Mouse (Mus musculus): ENCODE measurements around the gene Coro1b.

The Coro1b gene

DNA sequence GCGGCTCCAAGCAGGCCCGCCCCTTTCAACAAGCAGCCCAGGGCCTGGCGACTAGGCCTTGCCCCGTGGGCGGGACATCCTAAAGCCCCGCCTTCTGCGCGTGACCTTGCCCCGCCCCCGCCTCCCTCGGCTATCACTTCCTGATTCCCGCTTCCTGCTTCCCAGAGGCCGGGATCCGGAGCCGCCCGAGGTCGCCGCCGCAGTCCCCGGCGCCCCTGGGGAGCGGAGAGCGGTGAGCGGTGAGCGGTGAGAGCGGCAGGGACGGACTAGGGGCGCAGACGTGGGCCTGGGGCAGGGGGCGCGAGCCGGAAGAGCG is at the start of gene Coro1b:
Gene Coro1b, plus strand, starts transcription at position 129 of the 316 bp plus-strand sequence.
- peak; percentile 97 to 99 for DNase-seq (ENCODE audit: low spot score in 2 of 2)

DNA sequence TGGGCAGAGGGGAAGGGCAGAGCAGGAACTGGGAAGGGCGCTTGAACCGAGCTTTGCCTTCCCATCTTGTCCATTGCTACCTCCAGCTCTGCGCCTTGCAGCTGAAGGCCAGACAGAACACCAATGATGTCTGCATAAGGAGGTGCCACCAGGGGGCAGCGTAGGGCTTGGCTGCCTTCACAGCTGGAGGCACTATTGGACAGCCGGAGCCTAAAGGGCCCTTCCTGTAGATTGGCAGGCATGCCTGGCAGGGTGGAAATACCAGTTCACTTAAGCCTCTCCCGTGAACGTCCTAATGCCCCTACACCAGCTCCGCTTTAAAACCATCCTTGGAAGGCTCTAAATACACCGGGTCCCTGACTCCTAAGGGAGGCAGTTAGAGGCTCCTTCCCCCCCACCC is 49.4 kb upstream of the Coro1b start:
- DNase-seq (ENCODE audit: low spot score in 2 of 2), result peak; percentile 83 to 87

DNA sequence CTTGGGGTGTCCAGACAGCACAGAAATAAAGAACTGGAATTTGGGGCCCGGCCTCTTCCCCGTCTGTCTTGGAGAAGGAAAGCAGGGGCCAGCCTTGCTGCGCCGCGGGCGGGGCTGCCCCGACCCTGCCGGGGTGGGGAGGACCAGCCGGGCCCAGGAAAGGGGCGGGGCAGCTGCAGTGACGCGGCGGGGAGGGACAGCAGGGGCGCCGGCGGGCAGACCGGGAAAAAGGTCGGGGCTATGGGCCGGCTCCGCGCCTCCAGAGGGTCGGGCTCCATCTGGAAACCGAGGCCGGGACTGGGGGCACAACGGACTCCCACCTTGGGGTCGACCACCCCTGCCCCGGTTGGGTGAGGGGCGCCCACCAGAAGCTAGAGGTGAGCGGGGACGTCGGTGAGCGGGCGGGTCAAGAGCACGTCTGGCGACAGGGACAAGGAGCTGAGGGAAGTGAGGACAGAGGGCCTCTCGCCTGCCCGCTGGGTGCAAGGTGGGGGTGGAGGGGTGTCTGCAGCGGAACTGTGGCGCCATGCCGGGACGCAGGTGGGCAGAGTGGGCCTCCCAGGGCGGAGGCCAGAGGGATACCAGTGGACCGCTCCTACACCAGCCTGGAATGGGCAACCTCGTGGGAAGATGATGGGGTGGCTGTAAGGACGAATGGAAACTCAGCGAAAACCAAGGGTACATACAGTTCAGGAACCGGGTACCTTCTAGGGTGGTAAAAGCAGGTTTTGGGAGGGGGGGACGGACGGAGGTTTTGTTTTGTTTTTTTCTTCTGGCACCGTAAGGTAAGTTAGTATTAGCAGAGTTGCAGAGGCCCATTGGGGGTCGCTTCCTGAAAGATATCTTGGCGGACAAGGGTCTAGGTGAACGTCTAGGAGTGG is 48.3 kb upstream of the Coro1b start, which contains the start of gene Pitpnm1:
Gene Pitpnm1, plus strand, starts transcription at position 162 of the 881 bp plus-strand sequence.
- DNase-seq (ENCODE audit: low spot score in 2 of 2), result peak; percentile 73 to 75

DNA sequence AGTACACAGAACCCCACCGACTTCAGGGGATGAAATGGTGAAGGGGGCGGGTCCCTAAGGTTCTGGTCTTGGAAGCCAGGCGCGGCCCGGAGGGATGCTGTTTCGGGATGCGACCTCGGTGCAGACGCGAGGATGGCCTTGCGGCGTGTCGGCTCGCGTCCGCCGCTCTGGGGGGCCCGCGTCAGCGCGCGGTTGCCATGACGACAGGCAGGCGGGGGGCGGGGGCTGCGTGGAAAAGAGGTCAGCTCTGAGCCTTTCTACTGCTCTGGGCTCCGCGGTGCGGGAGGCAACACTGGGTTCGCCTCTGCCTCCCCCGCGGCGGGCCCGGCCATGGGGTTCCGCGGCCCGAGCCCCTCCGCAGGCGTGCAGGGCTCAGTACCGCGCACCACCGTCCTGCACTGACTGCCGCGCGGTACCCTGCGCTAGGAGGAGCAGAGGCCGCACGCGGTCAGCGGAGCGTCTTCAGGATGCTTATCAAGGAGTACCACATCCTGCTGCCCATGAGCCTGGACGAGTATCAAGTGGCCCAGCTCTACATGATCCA is 47.6 kb upstream of the Coro1b start:
- no peak for DNase-seq (ENCODE audit: low spot score in 2 of 2)

DNA sequence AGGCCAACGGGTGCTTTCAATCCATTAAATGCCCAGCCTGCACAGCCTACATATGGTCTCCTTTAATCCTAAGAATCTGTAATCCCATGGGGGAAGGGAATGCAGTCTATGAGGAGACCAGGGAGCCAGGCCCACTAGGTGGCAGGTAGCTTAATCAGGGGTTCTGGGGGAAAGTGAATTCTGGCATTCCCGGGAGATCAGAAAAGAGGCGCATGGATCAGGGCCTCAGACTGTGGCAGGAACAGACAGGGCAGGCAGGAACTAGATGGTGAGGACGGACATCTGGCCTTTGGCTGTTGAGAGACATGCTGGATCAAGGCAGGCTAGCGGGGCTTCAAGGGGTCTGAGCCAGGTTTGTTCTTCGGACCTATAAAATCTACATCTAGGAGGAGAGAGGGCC is 47.0 kb upstream of the Coro1b start:
- no peak for DNase-seq (ENCODE audit: low spot score in 2 of 2)

DNA sequence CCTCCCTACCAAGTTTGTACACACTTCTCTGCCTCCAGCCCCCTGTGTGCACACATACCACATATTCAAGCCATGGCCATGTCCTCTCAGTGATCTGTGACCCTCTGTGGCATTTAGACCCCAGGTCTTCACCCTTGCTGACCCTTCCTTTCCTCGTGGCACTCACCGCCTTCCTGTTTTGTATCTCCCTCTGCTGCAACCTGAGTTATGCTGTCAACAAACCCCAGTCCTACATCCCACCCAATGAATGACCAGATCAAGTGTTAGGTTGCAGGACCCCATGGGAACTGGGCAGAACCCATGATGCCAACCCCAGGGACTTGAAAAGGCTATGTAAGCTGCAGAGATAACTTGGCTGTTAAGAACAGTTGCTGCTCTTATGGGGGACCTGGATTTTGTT is 46.4 kb upstream of the Coro1b start:
- no peak for DNase-seq (ENCODE audit: low spot score in 2 of 2)

DNA sequence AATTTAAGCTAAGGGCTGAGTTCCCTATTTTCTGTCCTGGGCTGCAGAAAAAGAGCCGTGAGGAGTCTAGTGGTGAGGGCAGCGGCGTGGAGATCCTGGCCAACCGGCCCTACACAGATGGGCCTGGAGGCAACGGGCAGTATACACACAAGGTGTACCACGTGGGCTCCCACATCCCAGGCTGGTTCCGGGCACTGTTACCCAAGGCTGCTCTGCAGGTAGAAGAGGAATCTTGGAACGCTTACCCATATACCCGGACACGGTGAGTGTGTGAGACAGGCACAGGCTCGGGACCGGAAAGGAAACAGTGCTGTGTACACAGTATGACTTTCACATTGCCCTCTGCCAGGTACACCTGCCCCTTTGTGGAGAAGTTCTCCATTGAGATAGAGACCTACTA is 45.8 kb upstream of the Coro1b start:
- no peak for DNase-seq (ENCODE audit: low spot score in 2 of 2)

DNA sequence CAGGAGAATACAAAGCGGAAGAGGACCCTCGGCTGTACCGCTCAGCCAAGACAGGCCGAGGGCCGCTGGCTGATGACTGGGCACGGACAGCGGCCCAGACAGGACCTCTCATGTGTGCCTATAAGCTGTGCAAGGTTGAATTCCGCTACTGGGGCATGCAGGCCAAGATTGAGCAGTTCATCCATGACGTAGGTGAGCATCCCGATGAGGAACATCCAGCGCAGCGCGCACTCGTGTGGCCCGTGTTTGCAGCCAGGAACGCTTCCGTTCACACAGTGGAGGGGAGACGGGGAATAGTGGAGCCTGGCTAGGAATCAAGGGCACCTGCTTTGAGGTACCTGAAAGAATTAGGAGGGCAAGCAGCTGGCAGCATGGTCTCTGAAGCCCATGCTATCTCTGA is 45.1 kb upstream of the Coro1b start:
- no peak for DNase-seq (ENCODE audit: low spot score in 2 of 2)

DNA sequence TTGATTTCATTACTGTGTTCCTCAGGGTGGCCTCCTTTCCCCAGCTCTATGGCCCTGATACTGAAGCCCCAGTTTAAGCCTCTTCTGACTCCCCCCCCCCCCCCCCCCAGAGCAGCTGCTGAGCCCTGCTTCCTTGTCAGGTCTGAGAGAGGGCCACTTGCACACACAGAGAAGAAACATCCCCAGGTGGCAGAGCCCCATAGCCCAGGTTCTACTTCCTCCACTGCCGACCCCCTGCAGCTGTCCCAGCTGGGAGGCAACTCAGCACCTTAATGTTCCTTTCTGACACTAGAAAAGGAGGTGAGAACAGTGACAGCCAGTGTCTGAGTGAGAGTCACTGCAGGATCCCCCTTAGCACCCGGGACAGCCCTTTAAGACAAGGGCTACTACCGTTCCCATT is 44.6 kb upstream of the Coro1b start:
- no peak for DNase-seq (ENCODE audit: low spot score in 2 of 2)

DNA sequence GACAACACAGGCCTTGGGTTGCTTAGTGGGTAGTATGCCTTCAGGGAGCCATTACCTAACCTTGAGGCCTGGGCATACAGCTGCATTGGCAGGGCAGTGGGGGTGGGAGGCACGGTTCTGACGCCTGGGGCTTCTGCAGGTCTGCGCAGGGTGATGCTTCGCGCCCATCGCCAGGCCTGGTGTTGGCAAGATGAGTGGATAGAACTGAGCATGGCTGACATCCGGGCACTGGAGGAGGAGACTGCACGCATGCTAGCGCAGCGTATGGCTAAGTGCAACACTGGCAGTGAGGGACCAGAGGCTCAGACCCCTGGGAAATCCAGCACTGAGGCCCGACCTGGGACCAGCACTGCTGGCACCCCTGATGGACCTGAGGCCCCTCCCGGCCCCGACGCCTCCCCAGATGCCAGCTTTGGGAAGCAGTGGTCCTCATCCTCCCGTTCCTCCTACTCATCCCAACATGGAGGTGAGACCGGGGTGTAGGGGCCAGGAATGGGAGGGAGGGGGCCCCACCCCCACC is 43.7 kb upstream of the Coro1b start:
- no peak for DNase-seq (ENCODE audit: low spot score in 2 of 2)

DNA sequence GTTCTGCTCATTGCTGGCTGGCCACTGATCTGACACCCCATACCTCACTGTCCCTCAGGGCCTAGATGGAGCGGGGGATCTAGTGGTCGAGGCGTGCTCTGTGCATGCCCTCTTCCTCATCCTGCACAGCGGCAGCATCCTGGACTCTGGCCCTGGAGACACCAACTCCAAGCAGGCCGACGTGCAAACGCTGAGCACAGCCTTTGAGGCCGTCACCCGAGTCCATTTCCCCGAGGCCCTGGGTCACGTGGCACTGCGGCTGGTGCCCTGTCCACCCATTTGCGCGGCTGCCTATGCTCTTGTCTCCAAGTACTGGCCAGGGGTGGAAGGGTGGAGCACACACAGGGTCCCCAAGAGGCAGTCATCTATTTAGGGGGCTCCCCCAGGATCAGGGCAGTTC is 41.8 kb upstream of the Coro1b start:
- no peak for DNase-seq (ENCODE audit: low spot score in 2 of 2)

DNA sequence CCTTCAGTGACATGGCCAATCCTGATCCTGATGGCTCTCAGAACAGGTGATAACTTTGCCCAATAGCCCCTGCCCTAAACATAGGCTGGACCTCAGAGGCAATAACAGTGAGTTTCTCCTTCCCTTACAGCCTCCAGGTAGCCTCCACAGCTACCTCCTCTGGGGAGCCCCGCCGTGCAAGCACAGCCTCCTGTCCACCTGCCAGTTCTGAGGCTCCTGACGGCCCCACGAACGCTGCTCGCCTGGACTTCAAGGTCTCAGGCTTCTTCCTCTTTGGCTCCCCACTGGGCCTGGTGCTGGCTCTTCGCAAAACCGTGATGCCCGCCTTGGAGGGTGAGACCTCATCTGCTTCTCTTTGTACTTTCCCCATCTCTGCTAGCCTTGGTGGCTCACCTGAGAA is 39.9 kb upstream of the Coro1b start:
- DNase-seq (ENCODE audit: low spot score in 2 of 2), result no peak

DNA sequence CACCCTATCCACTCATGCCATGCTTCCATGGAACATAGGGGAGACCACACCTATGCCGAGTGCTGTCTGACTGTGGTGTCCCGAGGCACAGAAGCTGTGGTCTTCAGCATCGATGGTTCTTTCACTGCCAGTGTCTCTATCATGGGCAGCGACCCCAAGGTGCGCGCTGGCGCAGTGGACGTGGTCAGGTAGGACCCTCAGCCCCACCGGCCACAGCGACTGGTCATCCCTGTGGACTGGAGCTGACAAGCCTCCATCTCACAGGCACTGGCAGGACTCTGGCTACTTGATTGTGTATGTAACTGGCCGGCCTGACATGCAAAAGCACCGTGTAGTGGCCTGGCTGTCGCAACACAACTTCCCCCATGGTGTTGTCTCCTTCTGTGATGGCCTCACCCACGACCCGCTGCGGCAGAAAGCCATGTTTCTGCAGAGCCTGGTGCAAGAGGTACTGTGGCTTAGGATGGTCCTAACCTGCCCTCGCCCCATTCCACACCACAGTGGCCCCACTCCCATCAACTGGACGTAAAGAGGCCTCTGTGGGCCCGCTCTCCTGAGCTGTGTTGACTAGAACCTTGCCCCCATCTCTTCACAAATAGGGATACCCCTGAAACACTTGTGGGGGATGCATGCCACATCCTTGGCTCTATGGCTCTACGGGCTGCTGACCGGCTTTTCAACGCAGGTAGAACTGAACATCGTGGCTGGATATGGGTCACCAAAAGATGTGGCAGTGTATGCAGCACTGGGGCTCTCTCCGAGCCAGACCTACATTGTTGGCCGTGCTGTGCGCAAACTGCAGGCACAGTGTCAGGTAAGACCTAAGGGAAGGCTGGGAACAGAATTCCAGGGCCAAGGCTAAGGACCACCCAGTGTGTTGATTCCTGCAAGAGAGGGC is 36.1 kb upstream of the Coro1b start:
- DNase-seq (ENCODE audit: low spot score in 2 of 2), result no peak

DNA sequence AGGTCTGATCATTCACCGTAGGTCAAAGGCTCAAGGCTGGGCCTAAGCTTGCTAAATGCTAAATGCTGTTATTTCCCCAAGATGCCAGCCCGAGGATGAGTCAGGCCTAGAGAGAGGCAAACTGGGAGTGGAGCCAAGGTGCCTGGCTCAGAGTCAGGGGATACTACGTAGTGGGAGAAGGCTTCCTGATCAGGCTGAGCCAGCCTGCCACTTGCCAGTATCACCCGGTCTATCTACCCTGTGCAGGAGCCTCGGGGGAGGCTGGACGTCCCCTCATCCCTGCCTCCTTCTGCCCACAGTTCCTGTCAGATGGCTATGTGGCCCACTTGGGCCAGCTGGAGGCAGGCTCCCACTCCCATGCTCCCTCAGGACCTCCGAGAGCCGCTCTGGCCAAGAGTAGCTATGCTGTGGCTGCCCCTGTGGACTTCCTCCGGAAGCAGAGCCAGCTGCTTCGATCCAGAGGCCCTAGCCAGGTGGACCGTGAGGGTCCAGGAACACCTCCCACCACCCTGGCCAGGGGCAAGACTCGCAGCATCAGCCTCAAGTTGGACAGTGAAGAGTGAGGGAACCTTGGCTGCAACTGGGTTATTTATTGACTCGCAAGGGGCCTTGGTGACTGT is 35.1 kb upstream of the Coro1b start:
- DNase-seq (ENCODE audit: low spot score in 2 of 2), result peak; percentile 52 to 74

DNA sequence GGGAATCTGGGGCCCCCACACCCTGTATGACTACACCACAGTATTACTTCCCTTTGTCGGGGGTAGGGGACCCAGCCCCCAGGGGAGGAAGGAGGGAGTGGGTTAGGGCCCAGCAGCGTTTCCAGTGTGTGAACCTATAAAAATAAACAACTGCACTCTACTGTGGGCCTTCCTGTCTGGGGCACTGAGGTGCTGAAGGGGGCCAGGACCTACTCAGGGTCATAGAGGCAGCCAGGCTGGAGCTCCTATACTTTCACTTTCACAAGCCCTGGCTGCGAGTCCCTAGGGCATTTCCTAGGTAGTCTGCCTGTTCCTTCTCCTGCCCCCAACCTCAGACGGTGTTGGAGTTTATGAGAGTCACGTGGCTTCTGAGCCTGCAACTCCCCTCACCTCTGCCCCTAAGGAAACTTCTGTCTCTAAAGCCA is 34.6 kb upstream of the Coro1b start:
- no peak for DNase-seq (ENCODE audit: low spot score in 2 of 2)

DNA sequence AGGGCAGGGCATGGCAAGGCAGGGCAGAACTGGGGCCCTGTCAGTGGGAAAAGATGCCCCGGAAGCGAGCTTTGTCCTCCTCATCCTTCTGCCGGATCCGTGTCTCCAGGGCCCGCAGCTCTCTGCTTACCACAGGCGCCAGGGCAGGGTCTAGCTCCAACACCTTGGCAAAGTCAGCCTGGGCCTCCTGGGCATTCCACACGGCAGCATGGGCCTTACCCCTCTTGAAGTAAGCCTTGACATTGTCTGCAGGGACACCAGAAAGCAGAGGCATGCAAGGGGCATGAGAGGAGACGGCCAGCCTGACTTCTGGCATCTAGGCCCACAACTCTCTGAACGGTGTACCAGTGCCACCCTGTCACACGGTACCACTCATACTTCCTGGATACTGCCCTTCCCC is 33.9 kb upstream of the Coro1b start:
- no peak for DNase-seq (ENCODE audit: low spot score in 2 of 2)

DNA sequence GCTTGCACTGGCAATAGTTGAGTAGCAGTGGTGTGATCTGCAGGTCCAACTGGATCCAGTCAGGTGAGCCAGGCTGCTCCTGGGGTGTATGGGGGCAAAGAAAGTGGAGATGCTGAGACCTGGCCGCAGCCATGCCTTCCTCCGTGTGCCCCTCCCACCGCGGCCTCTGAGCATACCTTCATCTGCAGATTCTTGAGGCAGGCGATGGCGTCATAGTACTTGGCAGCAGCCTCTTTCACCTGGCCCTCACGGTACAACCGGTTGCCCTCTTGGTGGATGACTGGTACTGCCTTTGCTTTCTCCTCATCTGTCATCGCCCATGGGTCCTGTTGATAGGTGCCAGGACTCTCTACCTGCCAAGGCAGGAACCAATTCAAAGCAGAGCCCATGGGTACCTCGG is 33.3 kb upstream of the Coro1b start:
- DNase-seq (ENCODE audit: low spot score in 2 of 2), result no peak

DNA sequence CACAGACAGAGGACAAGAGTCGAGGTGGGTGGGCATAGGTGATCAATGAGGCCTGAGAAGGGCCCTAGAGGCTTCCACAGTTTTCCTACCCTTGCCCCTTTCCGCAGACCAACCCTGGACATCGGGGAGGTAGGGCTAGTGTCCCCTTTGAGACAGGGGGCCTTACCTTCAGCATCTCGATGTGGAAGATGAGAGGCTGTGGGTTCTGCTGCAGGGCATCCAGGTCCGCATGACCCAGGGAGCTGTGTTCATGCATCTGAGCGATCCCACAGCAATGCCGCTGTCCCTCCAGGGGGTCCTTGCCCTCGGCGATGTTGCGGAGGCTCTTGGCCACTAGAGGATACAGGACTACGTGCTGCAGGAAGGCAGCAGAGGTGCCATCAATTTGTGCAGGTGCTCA is 32.6 kb upstream of the Coro1b start:
- no peak for DNase-seq (ENCODE audit: low spot score in 2 of 2)

DNA sequence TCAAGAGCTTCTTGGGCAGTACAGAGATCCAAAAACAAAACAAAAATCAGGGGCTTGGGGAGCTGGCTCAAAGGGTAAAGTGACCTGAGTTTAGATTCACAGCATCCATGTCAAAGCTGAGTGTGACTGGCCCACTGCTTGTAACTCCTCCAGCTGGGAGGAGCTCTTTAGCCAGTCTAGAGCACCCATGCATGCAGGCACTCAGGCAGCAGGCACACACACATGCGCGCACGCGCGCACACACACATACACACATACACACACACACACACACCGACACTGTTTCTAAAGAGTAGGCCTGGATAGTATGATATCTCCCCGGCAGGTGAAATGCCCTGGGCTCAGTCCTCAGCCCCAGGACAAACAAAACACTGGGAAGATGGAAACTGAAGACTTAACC is 31.4 kb upstream of the Coro1b start:
- DNase-seq (ENCODE audit: low spot score in 2 of 2), result no peak

DNA sequence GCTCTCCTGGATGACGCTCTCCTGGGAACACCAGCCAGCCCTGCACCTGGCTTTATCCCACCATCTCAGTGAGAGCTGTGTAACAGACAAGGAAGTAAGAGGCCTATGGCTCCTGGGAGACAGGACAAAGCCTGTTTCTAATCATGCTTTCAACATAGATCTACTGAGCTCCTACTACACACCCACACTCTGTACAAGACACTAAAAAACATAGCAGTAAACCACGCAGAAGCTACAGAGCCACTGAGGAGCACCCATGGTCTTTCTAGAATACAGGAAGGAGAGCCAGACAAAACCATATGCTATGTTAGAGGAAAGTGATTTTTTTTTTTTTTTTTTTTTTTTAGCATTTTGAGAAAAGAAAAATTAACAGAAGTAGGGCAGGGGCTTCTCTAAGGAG is 30.1 kb upstream of the Coro1b start:
- no peak for DNase-seq (ENCODE audit: low spot score in 2 of 2)

DNA sequence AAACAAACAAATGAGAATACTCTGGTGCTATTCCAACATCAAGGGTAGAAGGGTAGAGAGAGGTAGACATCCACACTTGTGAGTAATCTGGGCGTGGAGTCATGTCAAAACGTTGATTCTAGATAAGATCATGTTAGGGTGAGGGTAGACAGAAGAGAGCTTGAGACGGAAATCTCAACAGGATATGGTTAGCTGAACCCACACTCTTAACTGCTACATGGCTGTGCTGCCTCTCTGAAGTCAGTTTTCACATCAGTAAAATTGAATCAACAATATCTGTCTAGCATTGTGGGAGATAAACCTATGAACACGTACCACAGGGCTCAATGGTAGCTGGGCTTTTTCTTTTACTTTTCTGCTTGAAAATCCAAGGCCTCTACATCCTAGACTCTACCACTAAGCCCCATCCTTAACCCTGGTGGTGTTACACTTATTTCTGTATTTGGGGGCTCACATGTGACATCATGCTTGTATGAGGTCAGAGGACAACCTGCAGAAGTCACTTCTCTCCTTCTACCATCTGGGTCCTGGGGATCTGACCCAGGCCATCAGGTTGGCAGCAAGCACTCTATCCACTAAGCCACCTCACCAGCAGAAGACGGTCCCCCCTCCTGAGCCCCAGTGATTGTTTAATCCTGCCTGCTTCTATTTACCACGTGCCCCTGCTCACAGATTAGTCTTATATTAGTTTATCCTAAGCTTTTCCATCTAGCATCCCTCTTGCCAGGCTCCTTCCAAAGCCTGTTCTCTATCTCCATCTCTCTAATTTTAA is 28.5 kb upstream of the Coro1b start:
- no peak for DNase-seq (ENCODE audit: low spot score in 2 of 2)

Measured in urinary bladder, adult 18-20 months (tissue).